Mouse (Mus musculus) C2C12 (cell line): Measurements from ENCODE around the gene Rnf149.

ENCODE experiments used
- CTCF ChIP-seq: IDR thresholded peaks from one replicate; pipeline ENCODE4 v1.5.1; 2011; ENCODE audit not compliant: control insufficient read depth, insufficient read depth, insufficient read length
- MAX ChIP-seq: IDR thresholded peaks from one replicate; pipeline ENCODE4 v1.6.1; 2011; ENCODE audit warnings: mild to moderate bottlenecking, control low read depth

DNA sequence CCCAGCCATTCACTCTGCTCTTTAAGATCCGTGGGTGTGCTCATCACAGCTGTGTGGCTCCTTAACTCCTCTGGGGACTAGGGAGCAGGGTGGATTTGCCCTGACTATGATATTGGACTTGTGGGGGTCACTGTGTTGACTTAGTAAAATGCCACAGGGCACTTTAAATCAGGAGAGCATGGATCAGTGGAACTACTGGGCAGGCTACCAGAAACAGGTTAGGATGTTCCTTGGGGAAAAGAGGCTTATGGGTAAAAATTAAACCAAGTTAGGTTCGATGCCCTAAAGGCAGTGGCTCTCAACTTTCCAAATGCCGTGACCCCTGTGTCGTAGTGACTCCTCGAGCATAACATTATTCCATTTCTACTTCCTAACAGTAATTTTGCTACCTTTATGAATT lies 35.3 kb upstream of the Rnf149 start:
- TF ChIP-seq CTCF (no peak), MAX (no peak)
